ENCODE assay signal across 17 mouse cellular contexts in genomic region chr8:67068036-67068721, GRCm38 (mm10).
"Had no signal": no experiment of that assay in that cellular context is flagged by ENCODE, and none has a peak within 500 bp of the region (broad histone marks: within the 10 kb centered on the region; RNA-seq: fewer than 3 reads in every experiment).

No protein-coding gene starts in this region.

- H3K9ac ChIP-seq: liver, embryonic 13.5 days; lung, embryonic 14.5 days; midbrain, embryonic 12.5 days; neural tube, embryonic 12.5 days; stomach, embryonic 15.5 days had no signal

- H3K27ac ChIP-seq: liver, embryonic 13.5 days; midbrain, embryonic 10.5 days; midbrain, embryonic 12.5 days; neural tube, embryonic 12.5 days; stomach, embryonic 15.5 days; stomach, postnatal 0 days had no signal

- H3K27me3 ChIP-seq: liver, embryonic 13.5 days; midbrain, embryonic 12.5 days; neural tube, embryonic 12.5 days; stomach, embryonic 15.5 days had no signal

- ATAC-seq: midbrain, embryonic 16.5 days had no signal

- DNase-seq: liver, embryonic 13.5 days; lung, adult 18-20 months; lung, embryonic 14.5 days; lung, postnatal 10 days; lung, postnatal 4 days; midbrain, embryonic 14.5 days; right cerebral cortex, postnatal 14 days; thymus, adult 2 months; thymus, postnatal 25 days; thymus, postnatal 4 days had no signal

- H3K4me2 ChIP-seq: liver, embryonic 13.5 days; lung, embryonic 14.5 days; midbrain, embryonic 12.5 days; neural tube, embryonic 12.5 days; stomach, embryonic 15.5 days had no signal

- H3K4me1 ChIP-seq: liver, embryonic 13.5 days; midbrain, embryonic 10.5 days; midbrain, embryonic 12.5 days; neural tube, embryonic 12.5 days; stomach, embryonic 15.5 days had no signal

- H3K36me3 ChIP-seq: liver, embryonic 13.5 days; midbrain, embryonic 10.5 days; midbrain, embryonic 12.5 days; neural tube, embryonic 12.5 days; stomach, embryonic 15.5 days had no signal

- H3K4me3 ChIP-seq: liver, embryonic 13.5 days; midbrain, embryonic 10.5 days; midbrain, embryonic 12.5 days; myocyte; neural tube, embryonic 12.5 days; stomach, embryonic 15.5 days had no signal

- H3K9me3 ChIP-seq: liver, embryonic 13.5 days; midbrain, embryonic 10.5 days; midbrain, embryonic 12.5 days; neural tube, embryonic 12.5 days; stomach, embryonic 15.5 days had no signal
